Mouse (Mus musculus): Measurements from ENCODE around the gene Gpc6. TPM values are rescaled to one million over a fixed set of nuclear protein-coding genes. Genes with fewer than 3 reads are reported as not detected.

Gpc6 gene
- polyA plus RNA-seq, 2 experiments, result 26.1 to 39.5 TPM

- DNase-seq (ENCODE audit: low spot score) (no peak), ATAC-seq (ENCODE audit: low FRiP score, low read depth) (no peak)
- Histone ChIP-seq H3K9ac (ENCODE audit: low read depth, low read length, severe bottlenecking) (no peak overlapping the region), H3K27ac (replicated peaks; ENCODE audit: low read depth, low read length) (no peak overlapping the region), H3K36me3 (ENCODE audit: control insufficient read depth, insufficient read depth, low read length) (no peaks in the 10 kb centered on the region), H3K4me2 (replicated peaks; ENCODE audit: low read depth, low read length, severe bottlenecking) (no peak overlapping the region), H3K27me3 (ENCODE audit: control insufficient read depth, insufficient read depth, low read length) (no peaks in the 10 kb centered on the region), H3K4me1 (ENCODE audit: control insufficient read depth, insufficient read depth, low read length) (peaks cover 12% of the 10 kb centered on the region), H3K4me3 (replicated peaks; ENCODE audit: low read length) (no peak overlapping the region), H3K9me3 (ENCODE audit: control insufficient read depth, low read length) (no peaks in the 10 kb centered on the region)
- TF ChIP-seq POLR2A (IDR thresholded peaks at IDR 0.05; ENCODE audit: borderline replicate concordance, extremely low read depth, insufficient read depth, insufficient read length), result no peak
- 56% methylated on average over 8 of the region's 8 CpGs for WGBS
These were observed 991.5 kb downstream of the Gpc6 start for GRCm38 (mm10) chr14:117916577-117916976.

GRCm38 (mm10) chr14:117918724-117919123 lies 993.6 kb downstream of the Gpc6 start:
- WGBS, result 90% methylated on average over 10 of the region's 10 CpGs

GRCm38 (mm10) chr14:117919612-117920011 lies 994.5 kb downstream of the Gpc6 start:
- Histone ChIP-seq H3K4me3 (replicated peaks; ENCODE audit: low read length) (no peak overlapping the region), H3K9me3 (ENCODE audit: control insufficient read depth, low read length) (no peaks in the 10 kb centered on the region), H3K27me3 (ENCODE audit: control insufficient read depth, insufficient read depth, low read length) (no peaks in the 10 kb centered on the region), H3K27ac (replicated peaks; ENCODE audit: low read depth, low read length) (no peak overlapping the region), H3K4me1 (ENCODE audit: control insufficient read depth, insufficient read depth, low read length) (peaks cover 16% of the 10 kb centered on the region), H3K4me2 (replicated peaks; ENCODE audit: low read depth, low read length, severe bottlenecking) (no peak overlapping the region), H3K36me3 (ENCODE audit: control insufficient read depth, insufficient read depth, low read length) (no peaks in the 10 kb centered on the region), H3K9ac (ENCODE audit: low read depth, low read length, severe bottlenecking) (no peak overlapping the region)
- ATAC-seq (ENCODE audit: low FRiP score, low read depth) (no peak), DNase-seq (ENCODE audit: low spot score) (no peak)
- WGBS, result 93% methylated on average over 5 of the region's 5 CpGs
- no peak for TF ChIP-seq POLR2A (IDR thresholded peaks at IDR 0.05; ENCODE audit: borderline replicate concordance, extremely low read depth, insufficient read depth, insufficient read length)

More at GRCm38 (mm10) chr14:117918724-117919123, 993.6 kb downstream of the Gpc6 start:
- no peak for TF ChIP-seq POLR2A (IDR thresholded peaks at IDR 0.05; ENCODE audit: borderline replicate concordance, extremely low read depth, insufficient read depth, insufficient read length)
- Histone ChIP-seq H3K4me2 (replicated peaks; ENCODE audit: low read depth, low read length, severe bottlenecking) (no peak overlapping the region), H3K27ac (replicated peaks; ENCODE audit: low read depth, low read length) (no peak overlapping the region), H3K36me3 (ENCODE audit: control insufficient read depth, insufficient read depth, low read length) (no peaks in the 10 kb centered on the region), H3K9me3 (ENCODE audit: control insufficient read depth, low read length) (no peaks in the 10 kb centered on the region), H3K4me1 (ENCODE audit: control insufficient read depth, insufficient read depth, low read length) (peaks cover 15% of the 10 kb centered on the region), H3K27me3 (ENCODE audit: control insufficient read depth, insufficient read depth, low read length) (no peaks in the 10 kb centered on the region), H3K9ac (ENCODE audit: low read depth, low read length, severe bottlenecking) (no peak overlapping the region), H3K4me3 (replicated peaks; ENCODE audit: low read length) (no peak overlapping the region)
- no peak for ATAC-seq (ENCODE audit: low FRiP score, low read depth)
- DNase-seq (ENCODE audit: low spot score), result no peak

- H3K27ac ChIP-seq (replicated peaks; ENCODE audit: low read depth, low read length), result no peak overlapping the region
- ATAC-seq (ENCODE audit: low FRiP score, low read depth) (peak; percentile 35; the same call in 1 of the 2 replicates), DNase-seq (ENCODE audit: low spot score) (no peak)
- TF ChIP-seq POLR2A (IDR thresholded peaks at IDR 0.05; ENCODE audit: borderline replicate concordance, extremely low read depth, insufficient read depth, insufficient read length), result no peak
- WGBS, result 30% methylated on average over 18 of the region's 18 CpGs
- H3K36me3 ChIP-seq (ENCODE audit: control insufficient read depth, insufficient read depth, low read length), result no peaks in the 10 kb centered on the region
- H3K4me1 ChIP-seq (ENCODE audit: control insufficient read depth, insufficient read depth, low read length), result peaks cover 16% of the 10 kb centered on the region
- no peak overlapping the region for H3K4me3 ChIP-seq (replicated peaks; ENCODE audit: low read length)
- H3K27me3 ChIP-seq (ENCODE audit: control insufficient read depth, insufficient read depth, low read length), result no peaks in the 10 kb centered on the region
- no peaks in the 10 kb centered on the region for H3K9me3 ChIP-seq (ENCODE audit: control insufficient read depth, low read length)
- H3K4me2 ChIP-seq (replicated peaks; ENCODE audit: low read depth, low read length, severe bottlenecking), result peak overlapping the region; percentile 37
- H3K9ac ChIP-seq (ENCODE audit: low read depth, low read length, severe bottlenecking), result no peak overlapping the region
These were observed 996.4 kb downstream of the Gpc6 start for GRCm38 (mm10) chr14:117921393-117922014.

GRCm38 (mm10) chr14:117923667-117924066 lies 998.6 kb downstream of the Gpc6 start:
- Histone ChIP-seq H3K36me3 (ENCODE audit: control insufficient read depth, insufficient read depth, low read length) (no peaks in the 10 kb centered on the region), H3K27ac (replicated peaks; ENCODE audit: low read depth, low read length) (no peak overlapping the region), H3K4me3 (replicated peaks; ENCODE audit: low read length) (no peak overlapping the region), H3K4me2 (replicated peaks; ENCODE audit: low read depth, low read length, severe bottlenecking) (no peak overlapping the region), H3K9ac (ENCODE audit: low read depth, low read length, severe bottlenecking) (no peak overlapping the region), H3K9me3 (ENCODE audit: control insufficient read depth, low read length) (no peaks in the 10 kb centered on the region), H3K27me3 (ENCODE audit: control insufficient read depth, insufficient read depth, low read length) (no peaks in the 10 kb centered on the region), H3K4me1 (ENCODE audit: control insufficient read depth, insufficient read depth, low read length) (peaks cover 16% of the 10 kb centered on the region)
- DNase-seq (ENCODE audit: low spot score) (no peak), ATAC-seq (ENCODE audit: low FRiP score, low read depth) (no peak)
- WGBS, result 57% methylated on average over 8 of the region's 8 CpGs
- no peak for TF ChIP-seq POLR2A (IDR thresholded peaks at IDR 0.05; ENCODE audit: borderline replicate concordance, extremely low read depth, insufficient read depth, insufficient read length)

All from limb, embryonic 14.5 days (tissue).